Mouse (Mus musculus): ENCODE results near the gene Mkrn1. TPM values are rescaled to one million over a fixed set of nuclear protein-coding genes. Genes with fewer than 3 reads are reported as not detected.
"Not testable (repeated sequence)": the region's sequence is repeated elsewhere in the genome, so short reads cannot be mapped to it uniquely, and the experiment has no call there.

Mkrn1 gene
- polyA plus RNA-seq, 1 experiment from 2014 or later = 46.4 TPM

- Histone ChIP-seq H3K36me3 (replicated peaks) (peaks cover 51% of the 10 kb centered on the region), H3K9me3 (no peaks in the 10 kb centered on the region), H3K4me3 (no peak overlapping the region), H3K27ac (replicated peaks) (no peak overlapping the region), H3K27me3 (replicated peaks; ENCODE audit: low read depth, poor library complexity, severe bottlenecking) (no peaks in the 10 kb centered on the region), H3K4me1 (peaks cover 15% of the 10 kb centered on the region)
- 84% methylated on average over 3 of the region's 3 CpGs for WGBS
- no peak for DNase-seq (ENCODE audit: low spot score)
Measured at GRCm38 (mm10) chr6:39369631-39370030, 50.6 kb downstream of the Mkrn1 start.

DNA sequence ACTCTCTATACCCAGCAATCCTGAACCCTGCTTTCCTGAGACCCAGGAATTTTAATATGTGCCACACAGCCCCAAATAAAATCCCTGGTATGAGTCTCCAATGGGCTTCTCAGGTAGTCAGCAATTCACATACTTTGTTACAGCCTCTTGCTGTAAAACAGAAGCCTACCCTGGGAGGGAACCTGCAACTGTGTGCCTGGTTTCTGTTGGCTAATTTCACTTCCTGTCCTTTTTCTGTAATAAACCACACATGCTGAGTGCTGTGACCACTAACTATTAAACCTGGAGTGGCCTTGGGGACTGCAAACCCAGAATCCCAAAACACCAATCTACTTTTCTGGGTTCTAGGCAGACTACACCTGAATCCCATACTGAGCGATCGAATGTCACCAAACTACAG, 57.6 kb downstream of the Mkrn1 start:
- 96% methylated on average over 2 of the region's 2 CpGs for WGBS
- no peaks in the 10 kb centered on the region for H3K9me3 ChIP-seq
- H3K4me3 ChIP-seq = no peak overlapping the region
- DNase-seq (ENCODE audit: low spot score) = no peak
- no peak overlapping the region for H3K27ac ChIP-seq (replicated peaks)
- peaks cover 82% of the 10 kb centered on the region for H3K36me3 ChIP-seq (replicated peaks)
- no peaks in the 10 kb centered on the region for H3K27me3 ChIP-seq (replicated peaks; ENCODE audit: low read depth, poor library complexity, severe bottlenecking)
- H3K4me1 ChIP-seq = no peaks in the 10 kb centered on the region

DNA sequence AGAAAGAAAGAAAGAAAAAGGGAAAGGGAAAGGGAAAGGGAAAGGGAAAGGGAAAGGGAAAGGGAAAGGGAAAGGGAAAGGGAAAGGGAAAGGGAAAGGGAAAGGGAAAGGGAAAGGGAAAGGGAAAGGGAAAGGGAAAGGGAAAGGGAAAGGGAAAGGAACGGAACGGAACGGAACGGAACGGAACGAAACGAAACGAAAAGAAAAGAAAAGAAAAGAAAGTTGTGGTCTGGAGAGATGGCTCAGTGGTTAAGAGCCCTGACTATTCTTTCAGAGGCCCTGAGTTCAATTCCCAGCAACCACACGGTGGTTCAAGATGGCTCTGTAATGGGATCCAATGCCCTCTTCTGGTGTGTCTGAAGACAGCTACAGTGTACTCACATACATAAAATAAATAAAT, 61.1 kb downstream of the Mkrn1 start:
- H3K27ac ChIP-seq (replicated peaks); H3K4me3 ChIP-seq; H3K9me3 ChIP-seq; DNase-seq (ENCODE audit: low spot score); H3K27me3 ChIP-seq (replicated peaks; ENCODE audit: low read depth, poor library complexity, severe bottlenecking); H3K4me1 ChIP-seq: not testable (repeated sequence)
- WGBS = 96% methylated on average over 9 of the region's 9 CpGs
- H3K36me3 ChIP-seq (replicated peaks) = peaks cover 82% of the 10 kb centered on the region

GRCm38 (mm10) chr6:39348946-39349345, 71.3 kb downstream of the Mkrn1 start:
- Histone ChIP-seq H3K9me3 (no peaks in the 10 kb centered on the region), H3K36me3 (replicated peaks) (peaks cover 79% of the 10 kb centered on the region), H3K4me3 (no peak overlapping the region), H3K4me1 (peaks cover 37% of the 10 kb centered on the region), H3K27ac (replicated peaks) (peak overlapping the region; percentile 62), H3K27me3 (replicated peaks; ENCODE audit: low read depth, poor library complexity, severe bottlenecking) (no peaks in the 10 kb centered on the region)
- 82% methylated on average over 6 of the region's 6 CpGs for WGBS
- DNase-seq (ENCODE audit: low spot score) = peak; percentile 20

- Histone ChIP-seq H3K36me3 (replicated peaks) (peaks cover 79% of the 10 kb centered on the region), H3K4me1 (peaks cover 37% of the 10 kb centered on the region), H3K27me3 (replicated peaks; ENCODE audit: low read depth, poor library complexity, severe bottlenecking) (no peaks in the 10 kb centered on the region), H3K4me3 (no peak overlapping the region), H3K9me3 (no peaks in the 10 kb centered on the region), H3K27ac (replicated peaks) (peak overlapping the region; percentile 62)
- WGBS = 35% methylated on average over 4 of the region's 4 CpGs
- peak; percentile 24 for DNase-seq (ENCODE audit: low spot score)
Measured at GRCm38 (mm10) chr6:39347880-39348814, 72.1 kb downstream of the Mkrn1 start.

Other genes starting within 250 kb of the Mkrn1 start
- gene Kdm7a, start 213.7 kb downstream of the Mkrn1 start, polyA plus RNA-seq (2016; fragmentation: Nextera tagmentation; extraction: Ambion mirVana) = 9.5 and 11.1 TPM in 2 replicates
- 38.0 and 43.6 TPM in 2 replicates for gene Slc37a3, start 42.8 kb downstream of the Mkrn1 start, polyA plus RNA-seq (2016; fragmentation: Nextera tagmentation; extraction: Ambion mirVana)
- 0.74 and 0.87 TPM in 2 replicates for gene Rab19, start 39.3 kb downstream of the Mkrn1 start, polyA plus RNA-seq (2016; fragmentation: Nextera tagmentation; extraction: Ambion mirVana)
- gene Dennd2a, start 137.4 kb upstream of the Mkrn1 start, polyA plus RNA-seq (2016; fragmentation: Nextera tagmentation; extraction: Ambion mirVana) = 34.3 and 37.8 TPM in 2 replicates
- 21.3 and 26.1 TPM in 2 replicates for gene Adck2, start 153.4 kb upstream of the Mkrn1 start, polyA plus RNA-seq (2016; fragmentation: Nextera tagmentation; extraction: Ambion mirVana)
- 0.53 TPM in 1 of 2 replicates, not detected in the other for gene Gm42420, start 165.3 kb upstream of the Mkrn1 start, polyA plus RNA-seq (2016; fragmentation: Nextera tagmentation; extraction: Ambion mirVana)
- gene Ndufb2, start 172.1 kb upstream of the Mkrn1 start, polyA plus RNA-seq (2016; fragmentation: Nextera tagmentation; extraction: Ambion mirVana) = 274 and 279 TPM in 2 replicates

Measured in embryonic facial prominence, embryonic 10.5 days (tissue).